Mouse (Mus musculus) urinary bladder, postnatal 36 days (tissue): ENCODE data around the gene Tcta.
"Not testable (repeated sequence)": the region's sequence is repeated elsewhere in the genome, so short reads cannot be mapped to it uniquely, and the experiment has no call there.

Experiments used
- DNase-seq, 2 experiments: peaks; one replicate each; pipeline ENCODE4 v3.0.0; 2022; ENCODE audit warnings: low spot score in 2 of 2, mixed read lengths in 1 of 2

The Tcta gene

DNA sequence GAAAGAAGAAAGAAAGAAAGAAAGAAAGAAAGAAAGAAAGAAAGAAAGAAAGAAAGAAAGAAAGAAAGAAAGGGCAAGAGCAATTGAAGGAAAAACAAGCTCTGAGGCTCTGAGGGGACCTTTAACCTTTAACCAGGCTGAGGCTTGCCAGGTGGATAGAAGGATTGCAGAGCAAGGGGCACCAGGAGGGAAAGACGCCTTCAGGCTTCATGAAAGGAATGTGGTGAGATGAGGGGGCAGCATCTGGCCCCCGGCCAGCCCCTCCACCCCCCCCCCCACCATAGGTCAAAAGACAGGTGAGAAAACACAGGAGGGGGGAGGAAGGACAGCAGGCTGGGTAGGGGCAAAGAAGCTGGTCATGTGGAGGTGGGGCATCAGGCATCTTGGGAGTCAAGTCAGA, 34.0 kb downstream of the Tcta start:
- DNase-seq, result no peak

DNA sequence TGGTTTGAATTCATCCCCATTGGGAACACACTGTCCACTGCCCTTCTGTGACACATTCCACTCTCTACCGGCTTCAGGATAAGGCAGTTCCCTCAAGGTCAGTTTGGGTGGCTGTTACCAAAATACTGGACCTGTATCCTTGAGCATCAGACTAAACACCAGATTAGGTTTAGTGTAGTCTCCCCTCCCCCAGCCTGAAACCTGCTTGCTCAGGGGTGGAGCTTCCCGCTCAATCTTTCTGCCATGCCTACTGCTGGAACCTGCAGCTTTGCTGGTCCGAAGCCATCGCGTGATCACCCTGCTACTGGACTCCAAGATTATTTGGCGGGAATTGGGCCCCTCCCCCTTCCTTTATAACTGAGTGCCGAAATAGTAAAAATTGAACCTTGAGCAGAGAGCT, 37.3 kb downstream of the Tcta start:
- not testable (repeated sequence) for DNase-seq

- DNase-seq, result peak; percentile 59 to 66
Measured at GRCm38 (mm10) chr9:108267691-108268090, 38.3 kb downstream of the Tcta start.

DNA sequence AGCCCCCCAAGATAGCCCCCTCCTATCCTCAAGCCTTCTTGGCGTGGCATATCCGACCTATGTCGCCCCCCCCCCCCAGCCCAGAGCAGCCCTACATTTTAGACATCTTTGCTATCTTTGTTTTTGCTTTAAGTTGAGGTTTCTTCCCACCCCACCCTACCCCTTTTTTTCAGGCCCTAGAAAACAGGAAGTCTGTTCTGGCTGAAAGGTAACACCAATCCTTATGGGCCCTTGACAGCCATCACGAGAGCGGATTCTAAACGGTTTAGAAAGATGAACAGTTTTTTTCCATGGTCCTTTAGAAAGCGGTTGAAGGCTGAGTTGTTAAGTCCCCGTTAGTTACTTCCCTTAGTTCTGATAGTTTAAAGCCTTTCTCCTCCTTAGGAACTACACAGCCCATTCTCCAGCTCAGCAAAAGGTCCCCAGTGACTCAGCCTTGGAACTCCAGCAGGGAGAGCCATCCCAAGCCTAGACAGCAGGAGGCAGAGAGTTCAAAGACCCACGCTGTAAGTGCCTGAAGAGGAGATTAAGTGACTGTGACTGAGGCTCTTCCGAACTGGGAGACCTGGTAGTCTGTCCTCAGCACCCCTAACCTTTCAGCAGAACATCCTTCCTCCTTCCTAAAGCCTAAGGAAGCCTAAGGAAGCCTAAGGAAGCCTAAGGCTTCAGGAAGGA, 39.6 kb downstream of the Tcta start:
- no peak for DNase-seq

- peak in 1 of 2 experiments; percentile 40 for DNase-seq
Measured at GRCm38 (mm10) chr9:108264191-108264921, 41.6 kb downstream of the Tcta start.

DNA sequence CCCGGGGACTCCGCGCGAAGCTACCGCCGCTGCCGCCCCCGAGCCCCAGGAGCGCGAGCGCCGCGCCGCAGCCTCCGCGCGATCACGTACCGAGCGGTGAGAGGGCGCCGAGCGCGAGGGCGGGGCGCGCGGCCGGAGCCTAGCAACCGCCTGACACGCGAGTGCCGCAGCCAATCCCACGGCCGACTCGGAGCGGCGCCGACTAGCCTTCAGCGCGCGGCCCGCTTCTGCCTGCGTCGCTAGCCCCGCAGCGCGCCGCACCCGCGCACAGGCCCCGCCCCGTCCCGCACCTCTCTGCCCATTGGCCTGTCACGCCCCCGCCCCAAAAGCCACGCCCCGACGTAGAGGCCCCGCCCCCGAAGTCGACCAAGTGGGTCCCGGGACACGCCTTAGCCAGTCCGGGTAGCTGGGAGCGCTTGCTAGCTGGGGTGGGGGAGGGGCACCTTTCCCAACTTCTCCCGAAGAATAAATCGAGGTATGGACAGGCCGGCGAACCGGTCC, 42.2 kb downstream of the Tcta start, which contains the start of gene Dag1:
Gene Dag1 (minus strand): TSS at position 269 of the 501 bp plus-strand sequence.
- peak; percentile 99 for DNase-seq

- DNase-seq, result peak in 1 of 2 experiments; percentile 32
Measured at GRCm38 (mm10) chr9:108263131-108263681, 42.8 kb downstream of the Tcta start.

GRCm38 (mm10) chr9:108262494-108263049, 43.4 kb downstream of the Tcta start:
- peak in 1 of 2 experiments; percentile 10 for DNase-seq

DNA sequence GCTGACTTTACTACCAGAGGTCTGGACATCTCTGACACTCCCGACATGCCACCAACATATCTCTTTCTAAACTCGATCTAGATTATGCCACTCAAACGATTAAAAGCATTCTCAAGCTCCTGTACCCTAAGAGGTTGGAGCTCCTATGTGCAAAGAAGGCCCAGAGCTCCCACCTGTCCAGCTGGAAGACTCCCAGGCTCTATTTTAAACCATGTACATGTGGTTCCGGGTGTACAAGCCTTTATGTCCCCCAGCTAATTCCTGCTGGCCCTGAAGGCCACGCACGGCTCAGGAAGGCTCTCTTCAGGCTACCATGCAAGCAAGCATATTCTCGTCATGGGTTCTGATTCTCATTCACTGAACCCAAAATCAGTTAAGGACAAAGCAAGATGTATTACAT, 44.1 kb downstream of the Tcta start:
- no peak for DNase-seq

- no peak for DNase-seq
Measured at GRCm38 (mm10) chr9:108260526-108260925, 45.4 kb downstream of the Tcta start.
